Mouse (Mus musculus): ENCODE data around the gene Vti1a. TPM values are rescaled to one million over a fixed set of nuclear protein-coding genes. Genes with fewer than 3 reads are reported as not detected.
A peak's percentile ranks its signal among the peaks of the same experiment; 100 is the strongest.

Vti1a gene
- polyA plus RNA-seq, 1 experiment from 2014 or later: 24.2 TPM

GRCm38 (mm10) chr19:55526717-55527235, 210.7 kb downstream of the Vti1a start:
- Histone ChIP-seq H3K4me3 (ENCODE audit: low read depth, low read length) (no peak overlapping the region), H3K4me2 (ENCODE audit: low read depth, severe bottlenecking) (no peak overlapping the region), H3K9me3 (ENCODE audit: control insufficient read depth, low read length) (no peaks in the 10 kb centered on the region), H3K36me3 (ENCODE audit: control insufficient read depth, insufficient read depth, low read length) (no peaks in the 10 kb centered on the region), H3K27me3 (ENCODE audit: control insufficient read depth, insufficient read depth, low read length) (no peaks in the 10 kb centered on the region), H3K4me1 (ENCODE audit: control insufficient read depth, insufficient read depth, low read length) (peaks cover 29% of the 10 kb centered on the region), H3K9ac (ENCODE audit: low read length) (no peak overlapping the region), H3K27ac (replicated peaks; ENCODE audit: low read depth, low read length) (peak overlapping the region; percentile 45)
- ATAC-seq (ENCODE audit: insufficient number of reproducible peaks, low FRiP score, low TSS enrichment, low read depth) (no peak), DNase-seq (ENCODE audit: low spot score) (no peak)
- 22% methylated on average over 2 of the region's 2 CpGs for WGBS

- Histone ChIP-seq H3K4me1 (ENCODE audit: control insufficient read depth, insufficient read depth, low read length) (peaks cover 14% of the 10 kb centered on the region), H3K27ac (replicated peaks; ENCODE audit: low read depth, low read length) (no peak overlapping the region), H3K36me3 (ENCODE audit: control insufficient read depth, insufficient read depth, low read length) (no peaks in the 10 kb centered on the region), H3K27me3 (ENCODE audit: control insufficient read depth, insufficient read depth, low read length) (no peaks in the 10 kb centered on the region), H3K9me3 (ENCODE audit: control insufficient read depth, low read length) (no peaks in the 10 kb centered on the region), H3K4me3 (ENCODE audit: low read depth, low read length) (no peak overlapping the region), H3K4me2 (ENCODE audit: low read depth, severe bottlenecking) (no peak overlapping the region), H3K9ac (ENCODE audit: low read length) (no peak overlapping the region)
- DNase-seq (ENCODE audit: low spot score) (no peak), ATAC-seq (ENCODE audit: insufficient number of reproducible peaks, low FRiP score, low TSS enrichment, low read depth) (no peak)
- WGBS: 92% methylated on average over 3 of the region's 3 CpGs
Observed at GRCm38 (mm10) chr19:55530041-55530440, 213.9 kb downstream of the Vti1a start.

GRCm38 (mm10) chr19:55532681-55533080, 216.6 kb downstream of the Vti1a start:
- no peaks in the 10 kb centered on the region for H3K9me3 ChIP-seq (ENCODE audit: control insufficient read depth, low read length)
- no peak for DNase-seq (ENCODE audit: low spot score)
- no peaks in the 10 kb centered on the region for H3K27me3 ChIP-seq (ENCODE audit: control insufficient read depth, insufficient read depth, low read length)
- H3K9ac ChIP-seq (ENCODE audit: low read length): no peak overlapping the region
- no peaks in the 10 kb centered on the region for H3K36me3 ChIP-seq (ENCODE audit: control insufficient read depth, insufficient read depth, low read length)
- no peak overlapping the region for H3K27ac ChIP-seq (replicated peaks; ENCODE audit: low read depth, low read length)
- H3K4me2 ChIP-seq (ENCODE audit: low read depth, severe bottlenecking): no peak overlapping the region
- peaks cover 3% of the 10 kb centered on the region for H3K4me1 ChIP-seq (ENCODE audit: control insufficient read depth, insufficient read depth, low read length)
- 96% methylated on average over 3 of the region's 3 CpGs for WGBS
- ATAC-seq (ENCODE audit: insufficient number of reproducible peaks, low FRiP score, low TSS enrichment, low read depth): no peak
- H3K4me3 ChIP-seq (ENCODE audit: low read depth, low read length): no peak overlapping the region

GRCm38 (mm10) chr19:55536273-55536937, 220.3 kb downstream of the Vti1a start:
- ATAC-seq (ENCODE audit: insufficient number of reproducible peaks, low FRiP score, low TSS enrichment, low read depth) (no peak), DNase-seq (ENCODE audit: low spot score) (no peak)
- H3K27ac ChIP-seq (replicated peaks; ENCODE audit: low read depth, low read length): no peak overlapping the region
- no peaks in the 10 kb centered on the region for H3K27me3 ChIP-seq (ENCODE audit: control insufficient read depth, insufficient read depth, low read length)
- no peak overlapping the region for H3K4me2 ChIP-seq (ENCODE audit: low read depth, severe bottlenecking)
- H3K4me3 ChIP-seq (ENCODE audit: low read depth, low read length): no peak overlapping the region
- peaks cover 6% of the 10 kb centered on the region for H3K4me1 ChIP-seq (ENCODE audit: control insufficient read depth, insufficient read depth, low read length)
- 66% methylated on average over 7 of the region's 7 CpGs for WGBS
- H3K9me3 ChIP-seq (ENCODE audit: control insufficient read depth, low read length): no peaks in the 10 kb centered on the region
- H3K36me3 ChIP-seq (ENCODE audit: control insufficient read depth, insufficient read depth, low read length): no peaks in the 10 kb centered on the region
- no peak overlapping the region for H3K9ac ChIP-seq (ENCODE audit: low read length)

- Histone ChIP-seq H3K4me3 (ENCODE audit: low read depth, low read length) (no peak overlapping the region), H3K4me2 (ENCODE audit: low read depth, severe bottlenecking) (no peak overlapping the region), H3K27ac (replicated peaks; ENCODE audit: low read depth, low read length) (no peak overlapping the region), H3K36me3 (ENCODE audit: control insufficient read depth, insufficient read depth, low read length) (no peaks in the 10 kb centered on the region), H3K9me3 (ENCODE audit: control insufficient read depth, low read length) (no peaks in the 10 kb centered on the region), H3K9ac (ENCODE audit: low read length) (no peak overlapping the region), H3K27me3 (ENCODE audit: control insufficient read depth, insufficient read depth, low read length) (no peaks in the 10 kb centered on the region), H3K4me1 (ENCODE audit: control insufficient read depth, insufficient read depth, low read length) (peaks cover 6% of the 10 kb centered on the region)
- 35% methylated on average over 6 of the region's 6 CpGs for WGBS
- ATAC-seq (ENCODE audit: insufficient number of reproducible peaks, low FRiP score, low TSS enrichment, low read depth): no peak
- DNase-seq (ENCODE audit: low spot score): peak; percentile 76
Observed at GRCm38 (mm10) chr19:55537691-55538090, 221.6 kb downstream of the Vti1a start.

- Histone ChIP-seq H3K36me3 (ENCODE audit: control insufficient read depth, insufficient read depth, low read length) (no peaks in the 10 kb centered on the region), H3K9ac (ENCODE audit: low read length) (no peak overlapping the region), H3K27ac (replicated peaks; ENCODE audit: low read depth, low read length) (no peak overlapping the region), H3K4me3 (ENCODE audit: low read depth, low read length) (no peak overlapping the region), H3K9me3 (ENCODE audit: control insufficient read depth, low read length) (no peaks in the 10 kb centered on the region), H3K27me3 (ENCODE audit: control insufficient read depth, insufficient read depth, low read length) (no peaks in the 10 kb centered on the region), H3K4me2 (ENCODE audit: low read depth, severe bottlenecking) (no peak overlapping the region), H3K4me1 (ENCODE audit: control insufficient read depth, insufficient read depth, low read length) (peaks cover 12% of the 10 kb centered on the region)
- 81% methylated on average over 5 of the region's 5 CpGs for WGBS
- DNase-seq (ENCODE audit: low spot score): no peak
- no peak for ATAC-seq (ENCODE audit: insufficient number of reproducible peaks, low FRiP score, low TSS enrichment, low read depth)
Observed at GRCm38 (mm10) chr19:55541641-55542040, 225.5 kb downstream of the Vti1a start.

GRCm38 (mm10) chr19:55542461-55542860, 226.4 kb downstream of the Vti1a start:
- DNase-seq (ENCODE audit: low spot score): no peak
- H3K36me3 ChIP-seq (ENCODE audit: control insufficient read depth, insufficient read depth, low read length): no peaks in the 10 kb centered on the region
- H3K27ac ChIP-seq (replicated peaks; ENCODE audit: low read depth, low read length): no peak overlapping the region
- no peak overlapping the region for H3K4me3 ChIP-seq (ENCODE audit: low read depth, low read length)
- ATAC-seq (ENCODE audit: insufficient number of reproducible peaks, low FRiP score, low TSS enrichment, low read depth): no peak
- H3K4me1 ChIP-seq (ENCODE audit: control insufficient read depth, insufficient read depth, low read length): peaks cover 12% of the 10 kb centered on the region
- 90% methylated on average over 6 of the region's 6 CpGs for WGBS
- no peaks in the 10 kb centered on the region for H3K9me3 ChIP-seq (ENCODE audit: control insufficient read depth, low read length)
- H3K4me2 ChIP-seq (ENCODE audit: low read depth, severe bottlenecking): no peak overlapping the region
- no peaks in the 10 kb centered on the region for H3K27me3 ChIP-seq (ENCODE audit: control insufficient read depth, insufficient read depth, low read length)
- H3K9ac ChIP-seq (ENCODE audit: low read length): no peak overlapping the region

GRCm38 (mm10) chr19:55543188-55543587, 227.1 kb downstream of the Vti1a start:
- Histone ChIP-seq H3K4me2 (ENCODE audit: low read depth, severe bottlenecking) (no peak overlapping the region), H3K4me1 (ENCODE audit: control insufficient read depth, insufficient read depth, low read length) (peaks cover 6% of the 10 kb centered on the region; the same call in 1 of the 2 replicates), H3K27ac (replicated peaks; ENCODE audit: low read depth, low read length) (no peak overlapping the region), H3K9me3 (ENCODE audit: control insufficient read depth, low read length) (no peaks in the 10 kb centered on the region), H3K4me3 (ENCODE audit: low read depth, low read length) (no peak overlapping the region), H3K36me3 (ENCODE audit: control insufficient read depth, insufficient read depth, low read length) (no peaks in the 10 kb centered on the region), H3K9ac (ENCODE audit: low read length) (no peak overlapping the region), H3K27me3 (ENCODE audit: control insufficient read depth, insufficient read depth, low read length) (no peaks in the 10 kb centered on the region)
- ATAC-seq (ENCODE audit: insufficient number of reproducible peaks, low FRiP score, low TSS enrichment, low read depth) (no peak), DNase-seq (ENCODE audit: low spot score) (no peak)
- WGBS: 90% methylated on average over 9 of the region's 9 CpGs

- Histone ChIP-seq H3K36me3 (ENCODE audit: control insufficient read depth, insufficient read depth, low read length) (no peaks in the 10 kb centered on the region), H3K4me3 (ENCODE audit: low read depth, low read length) (no peak overlapping the region), H3K27ac (replicated peaks; ENCODE audit: low read depth, low read length) (no peak overlapping the region), H3K4me1 (ENCODE audit: control insufficient read depth, insufficient read depth, low read length) (peaks cover 6% of the 10 kb centered on the region; the same call in 1 of the 2 replicates), H3K27me3 (ENCODE audit: control insufficient read depth, insufficient read depth, low read length) (no peaks in the 10 kb centered on the region), H3K9ac (ENCODE audit: low read length) (no peak overlapping the region), H3K9me3 (ENCODE audit: control insufficient read depth, low read length) (no peaks in the 10 kb centered on the region), H3K4me2 (ENCODE audit: low read depth, severe bottlenecking) (no peak overlapping the region)
- ATAC-seq (ENCODE audit: insufficient number of reproducible peaks, low FRiP score, low TSS enrichment, low read depth): no peak
- DNase-seq (ENCODE audit: low spot score): no peak
- 85% methylated on average over 5 of the region's 5 CpGs for WGBS
Observed at GRCm38 (mm10) chr19:55544498-55544897, 228.4 kb downstream of the Vti1a start.
